Mouse (Mus musculus): ENCODE results near the gene Olfr209. TPM values are rescaled to one million over a fixed set of nuclear protein-coding genes. Genes with fewer than 3 reads are reported as not detected.
A peak's percentile ranks its signal among the peaks of the same experiment; 100 is the strongest.
"Not testable (repeated sequence)": the region's sequence is repeated elsewhere in the genome, so short reads cannot be mapped to it uniquely, and the experiment has no call there.

Gene Olfr209
- polyA plus RNA-seq, 1 experiment, result not detected

DNA sequence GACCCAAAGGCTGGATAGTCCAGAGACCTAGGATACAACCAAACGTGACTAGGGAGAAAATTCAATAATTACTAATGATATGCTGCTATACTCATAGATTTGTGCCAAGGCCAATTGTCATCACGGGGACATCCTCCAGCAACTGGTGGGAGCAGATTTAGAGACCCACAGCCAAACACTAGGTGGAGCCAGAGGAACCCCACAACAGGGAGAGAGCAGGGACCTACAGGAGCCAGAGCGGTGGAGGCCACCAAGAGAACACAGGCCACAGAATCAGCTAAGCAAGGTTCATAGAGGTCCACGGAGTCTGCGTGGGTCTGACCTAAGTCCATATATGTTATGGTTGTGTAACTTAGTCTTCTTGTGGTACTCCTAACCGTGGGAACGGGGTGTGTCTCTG is 37.3 kb upstream of the Olfr209 start:
- no peak for DNase-seq
- H3K27ac ChIP-seq (ENCODE audit: insufficient read depth, low read length), result no peak overlapping the region
- H3K27me3 ChIP-seq (ENCODE audit: control insufficient read depth, insufficient read depth, low read length), result no peaks in the 10 kb centered on the region
- 68% methylated on average over 7 of the region's 7 CpGs for WGBS
- H3K4me3 ChIP-seq (replicated peaks; ENCODE audit: insufficient read depth, low read depth, low read length), result no peak overlapping the region
- no peaks in the 10 kb centered on the region for H3K4me1 ChIP-seq (ENCODE audit: control insufficient read depth, insufficient read depth, low read length)
- no peak for TF ChIP-seq POLR2A (IDR thresholded peaks at IDR 0.05; ENCODE audit: borderline replicate concordance, insufficient read depth, low read length)
- no peak for TF ChIP-seq CTCF (IDR thresholded peaks at IDR 0.05; ENCODE audit: borderline replicate concordance, insufficient read depth, low read depth, low read length)

- Histone ChIP-seq H3K4me1 (ENCODE audit: control insufficient read depth, insufficient read depth, low read length) (0 out of 2 replicates have a peak, but pooled peaks cover 4% of the 10 kb centered on the region), H3K27me3 (ENCODE audit: control insufficient read depth, insufficient read depth, low read length) (no peaks in the 10 kb centered on the region), H3K4me3 (replicated peaks; ENCODE audit: insufficient read depth, low read depth, low read length) (no peak overlapping the region), H3K27ac (ENCODE audit: insufficient read depth, low read length) (no peak overlapping the region)
- peak; percentile 53 to 80 for DNase-seq
- 5% methylated on average over 3 of the region's 3 CpGs for WGBS
- TF ChIP-seq POLR2A (IDR thresholded peaks at IDR 0.05; ENCODE audit: borderline replicate concordance, insufficient read depth, low read length) (no peak), CTCF (IDR thresholded peaks at IDR 0.05; ENCODE audit: borderline replicate concordance, insufficient read depth, low read depth, low read length) (no peak)
Measured at GRCm38 (mm10) chr16:59393300-59393699, 29.5 kb upstream of the Olfr209 start.

- WGBS, result 78% methylated on average over 1 of the region's 1 CpGs
- Histone ChIP-seq H3K4me3 (replicated peaks; ENCODE audit: insufficient read depth, low read depth, low read length) (no peak within 1 kb of the TSS), H3K4me1 (ENCODE audit: control insufficient read depth, insufficient read depth, low read length) (no peaks in the 10 kb centered on the region), H3K27me3 (ENCODE audit: control insufficient read depth, insufficient read depth, low read length) (no peaks in the 10 kb centered on the region), H3K27ac (ENCODE audit: insufficient read depth, low read length) (no peak within 1 kb of the TSS)
- TF ChIP-seq CTCF (IDR thresholded peaks at IDR 0.05; ENCODE audit: borderline replicate concordance, insufficient read depth, low read depth, low read length) (no peak), POLR2A (IDR thresholded peaks at IDR 0.05; ENCODE audit: borderline replicate concordance, insufficient read depth, low read length) (no peak)
- DNase-seq, result no peak
Measured at GRCm38 (mm10) chr16:59349146-59349545, 14.6 kb downstream of the Olfr209 start, which contains the start of gene Olfr206. Gene Olfr206 (minus strand): TSS chr16:59349246.

GRCm38 (mm10) chr16:59331038-59331437 is 32.8 kb downstream of the Olfr209 start, which contains the start of gene Olfr205:
Gene Olfr205 (minus strand): TSS chr16:59331138.
- no peak for TF ChIP-seq POLR2A (IDR thresholded peaks at IDR 0.05; ENCODE audit: borderline replicate concordance, insufficient read depth, low read length)
- no peak for TF ChIP-seq CTCF (IDR thresholded peaks at IDR 0.05; ENCODE audit: borderline replicate concordance, insufficient read depth, low read depth, low read length)
- H3K27me3 ChIP-seq (ENCODE audit: control insufficient read depth, insufficient read depth, low read length), result no peaks in the 10 kb centered on the region
- H3K4me3 ChIP-seq (replicated peaks; ENCODE audit: insufficient read depth, low read depth, low read length), result no peak within 1 kb of the TSS
- no peak within 1 kb of the TSS for H3K27ac ChIP-seq (ENCODE audit: insufficient read depth, low read length)
- no peak for DNase-seq
- H3K4me1 ChIP-seq (ENCODE audit: control insufficient read depth, insufficient read depth, low read length), result no peaks in the 10 kb centered on the region

GRCm38 (mm10) chr16:59323262-59323661 is 40.5 kb downstream of the Olfr209 start:
- not testable (repeated sequence) for H3K4me3 ChIP-seq (replicated peaks; ENCODE audit: insufficient read depth, low read depth, low read length); H3K27me3 ChIP-seq (ENCODE audit: control insufficient read depth, insufficient read depth, low read length); DNase-seq; H3K27ac ChIP-seq (ENCODE audit: insufficient read depth, low read length); H3K4me1 ChIP-seq (ENCODE audit: control insufficient read depth, insufficient read depth, low read length)
- 42% methylated on average over 1 of the region's 1 CpGs for WGBS

DNA sequence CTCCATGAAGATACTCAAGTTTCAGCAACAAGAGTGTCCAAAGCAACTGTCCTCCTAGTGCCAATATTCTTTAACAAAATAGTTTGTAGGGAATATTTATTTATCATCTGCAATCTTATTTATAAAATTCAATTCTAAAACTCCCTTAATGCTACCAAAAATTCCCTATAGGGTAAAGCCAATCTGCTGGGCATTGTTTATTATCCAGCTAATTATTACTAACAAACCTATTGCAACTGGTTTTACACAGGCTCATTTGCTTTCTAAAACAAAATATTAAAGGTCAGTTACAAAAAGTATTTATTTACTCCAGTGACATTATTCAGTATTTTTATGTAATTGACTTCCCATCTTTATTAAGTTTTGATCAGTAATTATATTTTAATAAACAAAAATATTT is 45.6 kb downstream of the Olfr209 start, which contains the start of gene Olfr204:
Olfr204 (minus strand) TSS at position 101 of the 400 bp plus-strand sequence.
- Histone ChIP-seq H3K27me3 (ENCODE audit: control insufficient read depth, insufficient read depth, low read length) (no peaks in the 10 kb centered on the region), H3K4me3 (replicated peaks; ENCODE audit: insufficient read depth, low read depth, low read length) (no peak within 1 kb of the TSS), H3K27ac (ENCODE audit: insufficient read depth, low read length) (no peak within 1 kb of the TSS), H3K4me1 (ENCODE audit: control insufficient read depth, insufficient read depth, low read length) (no peaks in the 10 kb centered on the region)
- no peak for DNase-seq
- TF ChIP-seq CTCF (IDR thresholded peaks at IDR 0.05; ENCODE audit: borderline replicate concordance, insufficient read depth, low read depth, low read length) (no peak), POLR2A (IDR thresholded peaks at IDR 0.05; ENCODE audit: borderline replicate concordance, insufficient read depth, low read length) (no peak)

Other genes starting within 250 kb of the Olfr209 start
- not detected in 2 replicates for gene Olfr194, start 242.9 kb downstream of the Olfr209 start, polyA plus RNA-seq (2012; rRNA removed)
- gene Olfr195, start 216.9 kb downstream of the Olfr209 start, polyA plus RNA-seq (2012; rRNA removed), result not detected in 2 replicates
- not detected in 2 replicates for gene Olfr196, start 193.5 kb downstream of the Olfr209 start, polyA plus RNA-seq (2012; rRNA removed)
- not detected in 2 replicates for gene Olfr198, start 160.5 kb downstream of the Olfr209 start, polyA plus RNA-seq (2012; rRNA removed)
- not detected in 2 replicates for gene Olfr199, start 144.2 kb downstream of the Olfr209 start, polyA plus RNA-seq (2012; rRNA removed)
- not detected in 2 replicates for gene Olfr201, start 91.4 kb downstream of the Olfr209 start, polyA plus RNA-seq (2012; rRNA removed)
- not detected in 2 replicates for gene Olfr202, start 77.2 kb downstream of the Olfr209 start, polyA plus RNA-seq (2012; rRNA removed)
- gene Olfr203, start 65.1 kb downstream of the Olfr209 start, polyA plus RNA-seq (2012; rRNA removed), result not detected in 2 replicates
- gene Olfr204, start 45.7 kb downstream of the Olfr209 start, polyA plus RNA-seq (2012; rRNA removed), result 0.02 TPM in 1 of 2 replicates, not detected in the other
- not detected in 2 replicates for gene Olfr205, start 32.9 kb downstream of the Olfr209 start, polyA plus RNA-seq (2012; rRNA removed)
- not detected in 2 replicates for gene Olfr206, start 14.7 kb downstream of the Olfr209 start, polyA plus RNA-seq (2012; rRNA removed)
- gene Gabrr3, start 43.3 kb upstream of the Olfr209 start, polyA plus RNA-seq (2012; rRNA removed), result 0.02 TPM in 1 of 2 replicates, not detected in the other
- 5.2 and 5.5 TPM in 2 replicates for gene Riox2, start 107.8 kb upstream of the Olfr209 start, polyA plus RNA-seq (2012; rRNA removed)
- 4.8 and 5.7 TPM in 2 replicates for gene Crybg3, start 237.0 kb upstream of the Olfr209 start, polyA plus RNA-seq (2012; rRNA removed)

All from cerebellum, adult 2 months (tissue).